Mouse (Mus musculus): ENCODE measurements around the gene Pla2g1b.
"Not testable (repeated sequence)": the region's sequence is repeated elsewhere in the genome, so short reads cannot be mapped to it uniquely, and the experiment has no call there.

DNA sequence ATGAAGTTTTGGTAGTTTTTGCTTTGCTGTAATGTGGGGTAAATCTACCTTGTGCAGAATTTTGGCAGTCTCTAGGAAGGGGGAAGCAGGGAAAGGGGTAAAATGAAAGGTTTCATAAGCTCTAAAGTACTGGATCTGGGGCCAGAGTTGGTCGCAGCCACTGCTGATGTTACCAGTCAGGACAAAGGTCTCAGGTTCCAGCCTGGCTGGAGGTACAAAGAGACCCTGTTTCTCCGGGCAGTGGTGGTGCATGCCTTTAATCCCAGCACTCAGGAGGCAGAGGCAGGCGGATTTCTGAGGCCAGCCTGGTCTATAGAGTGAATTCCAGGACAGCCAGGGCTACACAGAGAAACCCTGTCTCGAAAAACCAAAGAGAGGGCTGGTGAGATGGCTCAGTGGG is 39.6 kb downstream of the Pla2g1b start:
- not testable (repeated sequence) for TF ChIP-seq EP300, CTCF (IDR thresholded peaks at IDR 0.05; ENCODE audit: low read depth)

Measured in heart, postnatal 0 days (tissue).